Mouse (Mus musculus) embryonic facial prominence, embryonic 12.5 days (tissue): ENCODE data around the gene Unc5a. TPM values are rescaled to one million over a fixed set of nuclear protein-coding genes. Genes with fewer than 3 reads are reported as not detected.
A peak's percentile ranks its signal among the peaks of the same experiment; 100 is the strongest.

Source experiments
- ATAC-seq: fragments of 200-750 bp; cut with Nextera tagmentation; 2 replicates; pipeline ENCODE4 v1.8.0; 2017; ENCODE audit not compliant: insufficient number of reproducible peaks, insufficient read depth, low FRiP score, low TSS enrichment
- H3K27ac ChIP-seq: fragments of 300-500 bp; sonication (generic); 2 replicates; pipeline ENCODE4 v1.5.1; 2016; ENCODE audit warnings: mild to moderate bottlenecking
- H3K27me3 ChIP-seq: fragments of 300-500 bp; sonication (generic); 2 replicates; pipeline ENCODE4 v1.6.1; 2016; ENCODE audit warnings: mild to moderate bottlenecking, moderate library complexity
- H3K36me3 ChIP-seq: fragments of 300-500 bp; sonication (generic); 2 replicates; pipeline ENCODE4 v1.6.1; 2016; ENCODE audit warnings: mild to moderate bottlenecking
- H3K4me1 ChIP-seq: fragments of 300-500 bp; sonication (generic); 2 replicates; pipeline ENCODE4 v1.6.1; 2016
- H3K4me2 ChIP-seq: fragments of 300-500 bp; sonication (generic); replicated peaks from 2 replicates; pipeline ENCODE4 v1.6.1; 2016; ENCODE audit warnings: mild to moderate bottlenecking, moderate library complexity
- H3K4me3 ChIP-seq: fragments of 300-500 bp; sonication (generic); 2 replicates; pipeline ENCODE4 v1.5.1; 2016; ENCODE audit warnings: mild to moderate bottlenecking
- H3K9ac ChIP-seq: fragments of 300-500 bp; sonication (generic); 2 replicates; pipeline ENCODE4 v1.6.1; 2016; ENCODE audit warnings: mild to moderate bottlenecking, moderate library complexity
- H3K9me3 ChIP-seq: fragments of 300-500 bp; sonication (generic); 2 replicates; pipeline ENCODE4 v1.6.1; 2016; ENCODE audit warnings: mild to moderate bottlenecking, moderate library complexity
- WGBS: fragments of 180-500 bp; shearing (Covaris S2); methylation state at CpG from one replicate; pipeline ENCODE4 v1.1.7; 2016; 5-methylcytosine and 5-hydroxymethylcytosine counted together
- polyA plus RNA-seq: library from polyadenylated mRNA; unstranded; fragments of >200 nt; fragmentation: Nextera tagmentation; extraction: Ambion mirVana; gene quantifications from 2 replicates; pipeline ENCODE4 v1.2.1, GENCODE M21; 2016

Unc5a gene
- polyA plus RNA-seq, 1 experiment from 2014 or later: 1.6 TPM

- Histone ChIP-seq H3K9ac (no peak overlapping the region), H3K4me1 (no peaks in the 10 kb centered on the region), H3K4me3 (no peak overlapping the region), H3K27me3 (0 out of 2 replicates have a peak, but pooled peaks cover 2% of the 10 kb centered on the region), H3K9me3 (no peaks in the 10 kb centered on the region), H3K4me2 (no peak overlapping the region), H3K36me3 (no peaks in the 10 kb centered on the region), H3K27ac (no peak overlapping the region)
- no peak for ATAC-seq
- WGBS: 81% methylated on average over 7 of the region's 7 CpGs
These were observed 57.2 kb downstream of the Unc5a start for GRCm38 (mm10) chr13:55006415-55006742.

GRCm38 (mm10) chr13:55008589-55008988, 59.4 kb downstream of the Unc5a start:
- WGBS: 67% methylated on average over 6 of the region's 6 CpGs
- Histone ChIP-seq H3K4me1 (0 out of 2 replicates have a peak, but pooled peaks cover 3% of the 10 kb centered on the region), H3K27me3 (0 out of 2 replicates have a peak, but pooled peaks cover 2% of the 10 kb centered on the region), H3K9me3 (no peaks in the 10 kb centered on the region), H3K36me3 (no peaks in the 10 kb centered on the region), H3K4me3 (no peak overlapping the region), H3K4me2 (no peak overlapping the region), H3K9ac (no peak overlapping the region), H3K27ac (no peak overlapping the region)
- no peak for ATAC-seq

DNA sequence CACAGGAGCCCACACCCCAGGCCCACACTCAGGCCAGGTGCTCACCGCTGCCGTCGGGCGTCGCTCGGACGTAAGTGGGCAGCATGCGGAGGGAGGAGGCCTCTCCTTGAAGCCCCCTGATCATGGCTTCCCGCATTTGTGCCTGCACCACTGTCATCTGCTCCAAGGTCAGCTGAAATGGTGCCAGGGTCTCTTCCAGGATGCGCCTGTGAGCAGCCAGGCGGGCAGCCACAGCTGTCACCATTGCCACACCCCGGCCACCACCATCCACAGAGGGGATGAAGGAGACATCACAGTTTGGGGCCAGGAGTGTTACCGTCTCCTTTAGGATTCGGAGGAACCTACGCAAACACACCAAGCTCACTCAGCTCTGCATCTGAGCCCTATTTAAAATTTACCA, 61.9 kb downstream of the Unc5a start:
- Histone ChIP-seq H3K4me2 (no peak overlapping the region), H3K36me3 (no peaks in the 10 kb centered on the region), H3K9ac (no peak overlapping the region), H3K27ac (no peak overlapping the region), H3K27me3 (0 out of 2 replicates have a peak, but pooled peaks cover 5% of the 10 kb centered on the region), H3K4me1 (0 out of 2 replicates have a peak, but pooled peaks cover 3% of the 10 kb centered on the region), H3K4me3 (no peak overlapping the region), H3K9me3 (no peaks in the 10 kb centered on the region)
- 90% methylated on average over 15 of the region's 15 CpGs for WGBS
- no peak for ATAC-seq

DNA sequence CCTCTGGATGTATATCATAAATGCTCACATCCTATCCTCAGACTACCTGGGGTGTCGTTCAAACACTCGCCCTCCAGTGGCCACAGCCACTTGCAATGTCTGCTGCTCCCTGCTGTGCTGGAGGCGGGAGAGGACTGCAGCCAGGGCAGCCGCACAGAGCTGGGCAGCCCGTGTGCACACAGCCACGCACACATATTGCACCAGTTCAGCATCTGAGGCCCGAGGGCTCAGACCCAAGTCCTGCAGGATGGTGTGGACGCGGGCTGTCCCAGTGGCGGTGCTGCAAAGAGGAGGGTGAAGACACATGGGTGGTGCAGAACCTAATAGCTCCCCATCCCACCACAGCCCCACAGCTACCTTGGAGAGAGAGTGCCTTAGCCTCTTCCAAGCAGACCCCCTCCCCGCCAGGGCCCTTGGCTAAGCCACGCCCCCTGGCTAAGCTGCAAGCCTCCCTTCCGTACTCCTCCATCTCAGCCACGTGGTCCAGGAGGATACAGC, 62.8 kb downstream of the Unc5a start:
- H3K4me3 ChIP-seq: no peak overlapping the region
- ATAC-seq: 0 out of 2 replicates have a peak, but pooled peaks have one; percentile 13
- H3K4me1 ChIP-seq: 0 out of 2 replicates have a peak, but pooled peaks cover 3% of the 10 kb centered on the region
- H3K27ac ChIP-seq: no peak overlapping the region
- 4% methylated on average over 14 of the region's 14 CpGs for WGBS
- H3K9ac ChIP-seq: no peak overlapping the region
- H3K4me2 ChIP-seq: peak overlapping the region; percentile 14; the same call in 1 of the 2 replicates
- H3K36me3 ChIP-seq: no peaks in the 10 kb centered on the region
- 0 out of 2 replicates have a peak, but pooled peaks cover 3% of the 10 kb centered on the region for H3K27me3 ChIP-seq
- H3K9me3 ChIP-seq: no peaks in the 10 kb centered on the region

GRCm38 (mm10) chr13:55013702-55014344, 64.6 kb downstream of the Unc5a start:
- no peak overlapping the region for H3K4me3 ChIP-seq
- H3K4me1 ChIP-seq: 0 out of 2 replicates have a peak, but pooled peaks cover 3% of the 10 kb centered on the region
- H3K36me3 ChIP-seq: no peaks in the 10 kb centered on the region
- H3K9me3 ChIP-seq: no peaks in the 10 kb centered on the region
- no peak overlapping the region for H3K27ac ChIP-seq
- 25% methylated on average over 9 of the region's 9 CpGs for WGBS
- H3K4me2 ChIP-seq: no peak overlapping the region
- no peak for ATAC-seq
- H3K9ac ChIP-seq: no peak overlapping the region
- H3K27me3 ChIP-seq: 0 out of 2 replicates have a peak, but pooled peaks cover 3% of the 10 kb centered on the region

GRCm38 (mm10) chr13:55014451-55014850, 65.2 kb downstream of the Unc5a start:
- Histone ChIP-seq H3K27ac (no peak overlapping the region), H3K9me3 (no peaks in the 10 kb centered on the region), H3K4me3 (no peak overlapping the region), H3K4me2 (no peak overlapping the region), H3K9ac (no peak overlapping the region), H3K27me3 (0 out of 2 replicates have a peak, but pooled peaks cover 3% of the 10 kb centered on the region), H3K4me1 (0 out of 2 replicates have a peak, but pooled peaks cover 3% of the 10 kb centered on the region), H3K36me3 (no peaks in the 10 kb centered on the region)
- ATAC-seq: no peak
- WGBS: 63% methylated on average over 9 of the region's 9 CpGs

DNA sequence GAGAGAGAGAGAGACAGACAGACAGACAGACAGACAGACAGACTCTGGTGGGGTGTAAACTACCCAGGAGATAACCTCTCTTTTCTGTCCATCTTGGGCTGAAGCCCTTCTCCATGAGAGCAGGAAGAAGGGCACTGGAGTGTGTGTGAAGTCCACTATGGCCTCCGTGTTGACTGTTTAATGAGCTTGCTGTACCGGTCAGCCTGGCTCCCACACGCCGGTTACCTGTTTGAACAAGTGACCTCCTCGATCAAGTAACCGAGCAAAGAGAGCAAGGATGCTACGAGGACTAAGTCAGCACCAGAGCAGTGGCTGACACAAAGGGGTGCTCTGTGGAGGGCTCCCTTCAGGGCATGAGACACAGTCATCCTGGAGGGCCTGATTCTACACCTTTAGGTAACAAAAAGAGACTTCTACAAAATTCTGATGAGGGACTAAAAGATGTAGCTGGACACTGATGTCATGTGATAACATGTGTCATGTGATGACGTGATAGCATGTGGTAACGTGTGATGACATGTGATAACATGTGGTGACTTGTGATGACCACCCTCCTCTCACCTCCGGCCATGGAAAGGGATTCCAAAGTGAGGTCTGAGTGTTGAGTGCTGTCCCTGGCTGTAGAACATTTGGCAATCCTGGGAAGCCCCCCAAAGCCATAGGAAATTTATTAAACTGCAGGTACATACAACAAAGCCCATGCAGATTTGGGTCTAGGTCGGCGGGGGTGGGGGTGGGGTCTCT, 68.1 kb downstream of the Unc5a start:
- Histone ChIP-seq H3K9me3 (no peaks in the 10 kb centered on the region), H3K36me3 (no peaks in the 10 kb centered on the region), H3K4me3 (no peak overlapping the region), H3K27ac (no peak overlapping the region), H3K9ac (no peak overlapping the region), H3K4me1 (no peaks in the 10 kb centered on the region), H3K4me2 (no peak overlapping the region), H3K27me3 (0 out of 2 replicates have a peak, but pooled peaks cover 3% of the 10 kb centered on the region)
- ATAC-seq: no peak
- WGBS: 83% methylated on average over 12 of the region's 12 CpGs

- H3K36me3 ChIP-seq: no peaks in the 10 kb centered on the region
- 78% methylated on average over 8 of the region's 8 CpGs for WGBS
- H3K4me2 ChIP-seq: no peak overlapping the region
- no peak for ATAC-seq
- no peaks in the 10 kb centered on the region for H3K9me3 ChIP-seq
- H3K4me1 ChIP-seq: no peaks in the 10 kb centered on the region
- 0 out of 2 replicates have a peak, but pooled peaks cover 3% of the 10 kb centered on the region for H3K27me3 ChIP-seq
- no peak overlapping the region for H3K27ac ChIP-seq
- no peak overlapping the region for H3K4me3 ChIP-seq
- no peak overlapping the region for H3K9ac ChIP-seq
These were observed 68.8 kb downstream of the Unc5a start for GRCm38 (mm10) chr13:55017898-55018599.

DNA sequence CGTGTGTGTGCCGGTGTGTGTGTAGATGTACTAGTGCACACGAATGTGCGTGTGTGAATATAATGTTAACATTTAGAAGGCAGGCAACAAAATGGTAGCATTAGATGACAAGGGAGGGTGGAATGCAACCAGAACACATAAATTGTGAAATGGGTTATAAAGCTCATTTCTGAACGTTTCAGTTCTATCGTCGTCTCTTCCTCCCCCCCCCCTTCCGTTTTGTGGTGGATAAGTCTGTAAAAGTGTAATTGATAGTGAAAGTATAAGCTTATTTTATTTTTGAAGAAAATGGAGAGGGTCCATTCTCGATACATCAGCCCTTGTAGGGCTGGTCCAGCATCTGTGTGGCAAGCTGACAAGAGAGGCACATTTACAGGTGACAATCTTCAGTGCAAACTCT, 69.5 kb downstream of the Unc5a start:
- 88% methylated on average over 9 of the region's 9 CpGs for WGBS
- Histone ChIP-seq H3K4me1 (no peaks in the 10 kb centered on the region), H3K4me3 (no peak overlapping the region), H3K9me3 (no peaks in the 10 kb centered on the region), H3K27me3 (0 out of 2 replicates have a peak, but pooled peaks cover 3% of the 10 kb centered on the region), H3K36me3 (no peaks in the 10 kb centered on the region), H3K27ac (no peak overlapping the region), H3K4me2 (no peak overlapping the region), H3K9ac (no peak overlapping the region)
- no peak for ATAC-seq

GRCm38 (mm10) chr13:55019181-55019580, 70.0 kb downstream of the Unc5a start:
- Histone ChIP-seq H3K4me2 (no peak overlapping the region), H3K9ac (no peak overlapping the region), H3K27me3 (0 out of 2 replicates have a peak, but pooled peaks cover 3% of the 10 kb centered on the region), H3K4me1 (no peaks in the 10 kb centered on the region), H3K9me3 (no peaks in the 10 kb centered on the region), H3K27ac (no peak overlapping the region), H3K36me3 (no peaks in the 10 kb centered on the region), H3K4me3 (no peak overlapping the region)
- WGBS: 69% methylated on average over 3 of the region's 3 CpGs
- ATAC-seq: no peak

DNA sequence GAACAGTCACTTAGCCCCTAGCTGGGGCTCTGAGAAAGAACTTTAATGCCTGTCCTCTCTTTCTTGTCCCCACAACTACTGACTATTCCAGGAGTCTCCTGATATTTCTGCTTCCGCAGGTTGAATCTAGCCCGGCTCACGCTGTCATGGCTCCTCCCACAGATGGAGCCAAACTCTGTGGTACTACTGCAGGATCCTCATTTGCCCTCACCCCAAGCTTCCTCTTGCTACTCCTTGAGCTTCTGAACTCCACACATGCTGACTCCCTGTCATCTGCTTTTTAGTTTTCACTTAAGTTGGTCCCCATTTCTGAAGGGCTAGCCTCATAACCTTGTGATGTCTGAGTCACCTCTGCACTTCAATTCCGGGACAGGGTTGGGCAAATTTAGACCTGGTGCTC, 70.8 kb downstream of the Unc5a start:
- WGBS: 88% methylated on average over 4 of the region's 4 CpGs
- no peak overlapping the region for H3K9ac ChIP-seq
- no peak for ATAC-seq

More for the DNA sequence above, 70.8 kb downstream of the Unc5a start:
- Histone ChIP-seq H3K4me2 (no peak overlapping the region), H3K27ac (no peak overlapping the region), H3K4me1 (no peaks in the 10 kb centered on the region), H3K4me3 (no peak overlapping the region), H3K27me3 (0 out of 2 replicates have a peak, but pooled peaks cover under 1% of the 10 kb centered on the region), H3K9me3 (no peaks in the 10 kb centered on the region), H3K36me3 (no peaks in the 10 kb centered on the region)
